Mouse (Mus musculus) C2C12 (cell line): ENCODE measurements around the gene Sugp1.

Experiments
- CEBPB ChIP-seq: IDR thresholded peaks from one replicate; pipeline ENCODE4 v1.6.1; 2011; ENCODE audit warnings: low read depth, mild to moderate bottlenecking, control low read depth, moderate library complexity
- CTCF ChIP-seq: IDR thresholded peaks from one replicate; pipeline ENCODE4 v1.5.1; 2011; ENCODE audit not compliant: control insufficient read depth, insufficient read depth, insufficient read length
- MAX ChIP-seq: IDR thresholded peaks from one replicate; pipeline ENCODE4 v1.6.1; 2011; ENCODE audit warnings: mild to moderate bottlenecking, control low read depth

DNA sequence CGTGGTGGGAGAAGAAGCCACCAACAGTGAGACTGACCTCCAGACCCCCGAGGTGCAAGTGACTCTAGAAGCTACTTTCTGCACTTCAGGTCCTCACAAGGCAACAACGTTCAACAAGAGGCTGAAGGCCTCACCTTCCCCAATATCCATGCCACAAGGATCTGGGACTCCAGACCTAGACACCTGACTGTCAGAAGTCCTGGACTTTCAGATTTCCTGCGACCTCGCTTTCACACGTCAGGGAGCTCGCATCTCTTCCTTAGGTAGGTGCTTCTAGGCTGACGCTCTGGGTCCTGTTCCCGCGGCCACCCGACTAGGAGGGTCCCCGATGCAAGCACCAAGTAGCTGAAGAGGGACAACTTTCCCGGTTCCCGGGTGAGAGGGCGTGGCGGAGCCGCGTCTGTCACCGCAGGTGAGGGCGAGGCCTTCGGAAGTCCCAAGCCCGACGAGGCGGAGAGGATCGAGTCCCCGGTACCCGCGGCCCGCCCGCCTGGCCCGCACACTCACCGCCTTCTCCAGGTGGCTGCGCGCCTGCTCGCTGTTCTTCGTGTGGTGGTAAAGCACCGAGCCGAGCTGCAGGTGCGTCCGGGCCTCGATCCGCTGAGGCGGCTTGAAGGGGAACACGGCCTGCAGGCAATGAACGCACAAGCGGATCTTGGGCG is 597 bp upstream of the Sugp1 start:
- TF ChIP-seq CTCF, result no peak
- no peak for TF ChIP-seq MAX
- TF ChIP-seq CEBPB, result no peak
